Mouse (Mus musculus) layer of hippocampus, adult 8-10 months (tissue): Measurements from ENCODE around the gene Ano10. TPM values are rescaled to one million over a fixed set of nuclear protein-coding genes. Genes with fewer than 3 reads are reported as not detected.

Experiments
- DNase-seq, 2 experiments: peaks; one replicate each; pipeline ENCODE4 v3.0.0; 2022; ENCODE audit warnings: low spot score in 2 of 2
- total RNA-seq, 4 experiments: library from RNA; stranded (reverse); gene quantifications; 2 replicates each; pipeline ENCODE4 v1.2.4; 2022

The Ano10 gene
- total RNA-seq, 4 experiments from 2014 or later, result 20.0 to 29.5 (median 24.4) TPM

DNA sequence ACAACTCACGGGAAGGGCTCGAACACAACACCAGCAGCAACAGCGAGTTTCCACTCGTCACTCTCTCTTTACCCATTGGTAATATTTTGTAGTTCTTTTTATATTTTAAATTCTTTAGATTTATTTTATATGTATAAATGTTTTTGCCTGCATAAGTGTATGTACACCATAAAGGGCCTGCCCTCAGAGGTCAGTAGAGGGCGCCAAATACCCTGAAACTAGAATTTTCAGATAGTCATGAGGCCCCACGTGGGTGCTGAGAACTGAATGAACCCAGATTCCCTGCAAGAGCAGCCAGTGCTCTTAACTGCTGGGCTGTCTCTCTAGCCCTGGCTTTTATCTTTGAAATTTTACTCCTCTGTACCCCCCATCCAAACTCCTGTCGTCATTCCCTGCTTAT, 89.7 kb downstream of the Ano10 start:
- DNase-seq, result no peak

DNA sequence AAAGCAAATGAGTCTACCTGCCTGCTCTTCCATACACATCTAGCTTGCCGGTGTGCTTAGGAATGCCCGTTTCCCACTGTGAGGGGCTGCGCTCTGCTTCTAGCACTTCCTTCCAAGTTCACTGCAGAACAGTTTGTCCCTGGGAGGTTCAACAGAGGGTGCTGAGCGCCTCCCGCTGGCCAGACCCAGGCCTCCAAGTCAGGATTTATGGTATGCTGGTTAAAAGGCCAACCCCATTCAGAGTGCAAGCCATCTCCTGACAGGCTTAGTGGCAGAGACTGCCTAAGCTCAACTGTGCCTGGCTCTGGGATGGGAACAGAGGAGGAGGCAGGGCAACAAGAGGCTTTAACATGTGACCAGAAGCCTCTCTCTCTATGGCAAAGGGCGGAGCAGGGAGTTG, 95.0 kb downstream of the Ano10 start:
- DNase-seq, result peak in 1 of 2 experiments; percentile 40

DNA sequence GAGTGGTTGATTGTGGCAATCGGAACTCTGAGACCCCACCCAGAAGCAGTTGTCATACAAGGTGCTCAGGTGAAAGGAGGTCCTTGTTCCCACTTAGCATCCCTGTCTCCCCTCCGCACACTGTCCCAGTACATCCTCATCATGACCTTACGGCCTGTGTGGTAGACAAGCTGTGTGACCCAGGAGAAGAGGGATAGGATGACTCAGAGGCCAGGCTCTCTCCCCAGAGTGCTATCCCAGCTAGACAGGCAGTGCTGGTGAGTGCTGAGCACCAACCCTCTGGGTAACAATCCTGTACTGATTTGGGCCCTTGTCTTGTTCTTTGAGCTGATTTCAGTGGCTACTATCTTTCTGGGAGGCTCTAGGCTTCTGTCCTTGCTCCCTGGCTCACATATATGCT, 95.6 kb downstream of the Ano10 start:
- DNase-seq, result no peak

DNA sequence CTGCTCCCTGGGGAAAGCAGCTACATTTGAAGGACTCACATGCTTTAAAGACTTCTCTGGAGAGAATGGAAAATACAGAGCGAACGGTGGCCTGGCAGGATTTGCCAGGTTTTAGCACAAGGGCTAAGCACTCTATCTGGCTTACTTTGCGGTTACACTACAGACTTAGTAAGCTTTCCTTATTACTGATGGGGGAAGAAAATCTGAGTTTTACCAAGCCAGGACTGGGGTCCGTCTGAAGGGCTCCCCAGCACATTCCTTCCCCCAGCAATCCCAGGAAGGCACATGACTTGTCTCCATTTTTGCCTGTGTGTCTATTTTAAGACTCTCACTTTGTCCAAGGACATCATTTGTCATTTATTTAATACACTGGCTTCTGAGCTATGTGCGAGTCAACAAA, 97.2 kb downstream of the Ano10 start:
- DNase-seq, result no peak

DNA sequence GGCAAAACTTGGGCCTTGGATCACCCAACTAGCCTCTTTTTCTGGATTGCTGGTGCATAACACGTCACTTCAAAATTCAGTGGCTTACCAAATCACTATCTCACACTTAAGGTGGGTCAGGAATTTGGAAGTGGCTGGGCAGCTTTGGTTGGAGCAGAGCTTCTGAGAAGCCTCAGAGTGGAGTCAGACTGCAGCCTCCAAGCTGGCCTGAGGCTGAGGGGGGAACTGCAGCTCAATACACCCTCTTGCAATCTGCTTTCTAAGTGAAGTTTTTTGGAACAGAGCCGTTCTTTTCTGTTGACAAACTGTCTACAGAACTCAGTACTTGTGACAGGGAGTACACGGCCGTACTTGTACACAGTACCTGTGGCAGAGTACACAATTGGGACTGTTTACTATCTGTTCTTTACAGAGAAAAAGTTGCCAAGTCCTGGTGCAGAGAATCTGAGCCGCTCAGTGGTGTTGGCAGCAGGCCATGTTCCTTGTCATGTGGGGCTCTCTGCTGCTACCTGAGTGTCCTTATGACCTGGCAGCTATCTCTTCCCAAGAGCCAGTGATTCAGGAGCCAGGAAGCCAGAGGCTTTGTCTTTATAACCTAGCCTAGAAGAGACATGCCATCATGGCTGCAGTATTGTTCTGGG, 99.1 kb downstream of the Ano10 start:
- DNase-seq, result no peak

DNA sequence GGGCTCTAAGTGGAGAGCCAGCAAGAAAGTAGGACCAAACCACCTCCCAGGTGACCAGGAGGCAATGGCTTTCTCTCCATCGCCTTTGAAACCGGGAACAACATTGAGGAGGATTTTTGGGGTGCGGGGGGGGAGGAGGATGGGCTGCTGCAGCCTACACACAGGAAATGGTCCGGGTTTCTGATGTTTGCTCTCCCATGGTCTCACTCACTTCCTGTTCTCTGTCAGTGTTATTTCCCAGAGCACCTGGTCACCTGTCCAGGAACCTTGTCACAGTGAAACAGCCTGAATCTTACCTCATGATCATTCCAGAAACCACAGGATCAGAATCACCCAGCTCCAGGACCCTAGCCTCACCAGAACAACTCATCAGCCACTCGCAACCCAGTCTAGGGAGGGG, 100.4 kb downstream of the Ano10 start:
- DNase-seq, result no peak

DNA sequence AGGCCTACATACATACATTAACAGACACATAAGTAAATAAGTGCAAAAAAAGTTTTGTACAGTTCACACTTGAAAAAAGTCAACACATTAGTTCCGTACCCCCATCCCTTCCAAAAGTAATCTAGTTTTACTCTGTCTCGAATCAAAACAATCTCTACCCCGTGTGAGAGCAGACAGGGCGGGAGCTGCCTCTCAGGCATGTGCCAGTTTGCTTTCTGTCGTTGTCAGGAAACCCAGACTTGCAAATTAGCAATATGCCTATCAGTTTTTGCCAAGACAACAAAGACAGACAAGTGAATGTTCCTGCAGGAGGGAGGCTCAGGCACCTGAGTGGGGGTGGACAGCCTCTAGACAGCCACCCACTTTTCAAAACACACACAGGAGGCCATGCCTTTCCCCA, 100.9 kb downstream of the Ano10 start:
- DNase-seq, result no peak

DNA sequence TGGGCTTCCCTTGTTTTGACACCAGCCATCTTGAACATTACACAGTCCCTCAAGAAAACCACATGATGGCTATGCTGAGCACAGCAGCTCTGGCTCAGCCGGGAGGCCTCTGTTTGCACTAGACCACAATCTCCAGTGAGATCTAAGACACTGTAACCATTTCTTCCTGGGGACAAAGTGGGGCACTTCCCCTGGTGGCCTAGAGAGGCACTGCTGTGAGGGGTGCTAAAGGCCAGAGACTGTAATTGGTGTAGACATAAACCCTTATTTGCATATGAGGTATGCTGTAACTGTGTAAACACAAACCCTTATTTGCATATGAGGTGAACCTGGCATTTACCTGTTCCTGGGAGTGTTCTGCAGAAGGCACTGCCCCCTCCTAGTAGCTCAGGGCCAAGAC, 105.5 kb downstream of the Ano10 start:
- no peak for DNase-seq

DNA sequence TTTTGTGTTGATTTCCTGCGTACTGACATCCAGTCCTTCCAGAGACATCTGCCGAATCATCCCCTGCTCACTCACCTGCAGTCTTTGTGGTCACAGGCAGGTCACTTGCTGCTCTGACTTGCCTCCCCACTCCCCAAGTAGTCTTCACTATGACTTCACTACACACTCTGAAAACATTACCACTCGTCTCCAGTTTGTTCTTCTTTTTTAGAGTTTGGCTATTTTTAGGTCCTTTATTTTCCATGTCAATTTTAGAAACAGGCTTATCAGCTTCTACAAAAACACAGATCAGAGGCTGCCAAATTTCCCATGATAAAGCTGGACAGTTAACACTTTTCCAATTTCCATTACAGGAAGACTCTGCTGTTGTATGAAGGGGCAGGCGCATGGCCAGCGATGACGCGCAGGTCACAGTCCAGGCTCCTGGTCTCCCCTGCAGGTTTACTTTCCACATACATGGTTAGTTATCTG, 106.7 kb downstream of the Ano10 start:
- DNase-seq, result no peak

DNA sequence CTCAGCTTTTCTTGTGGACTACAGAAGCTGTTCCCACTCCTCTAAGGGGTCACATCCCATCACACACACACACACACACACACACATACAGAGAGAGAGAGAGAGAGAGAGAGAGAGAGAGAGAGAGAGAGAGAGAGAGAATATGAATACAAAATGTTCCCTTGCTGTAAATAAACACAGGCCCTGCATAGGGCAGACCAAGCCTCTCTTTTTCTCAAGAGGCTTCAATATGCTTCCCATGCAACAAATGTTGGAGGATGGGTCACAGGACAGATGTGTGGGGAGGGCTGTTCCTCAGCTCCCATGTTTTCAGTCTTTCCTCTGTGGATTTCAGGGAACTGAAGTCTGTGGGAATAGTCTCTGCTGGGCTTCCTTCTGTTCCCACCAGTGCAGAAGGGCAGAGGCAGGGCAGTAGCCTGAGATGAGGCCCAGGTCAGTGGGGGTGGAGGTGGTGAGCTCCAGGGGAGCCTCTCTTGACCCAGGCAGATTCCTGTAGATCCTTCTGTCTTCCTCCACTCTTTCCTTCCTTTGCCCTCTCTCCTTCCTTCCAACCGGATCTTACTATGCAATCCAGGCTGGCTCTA, 107.5 kb downstream of the Ano10 start:
- DNase-seq, result no peak

DNA sequence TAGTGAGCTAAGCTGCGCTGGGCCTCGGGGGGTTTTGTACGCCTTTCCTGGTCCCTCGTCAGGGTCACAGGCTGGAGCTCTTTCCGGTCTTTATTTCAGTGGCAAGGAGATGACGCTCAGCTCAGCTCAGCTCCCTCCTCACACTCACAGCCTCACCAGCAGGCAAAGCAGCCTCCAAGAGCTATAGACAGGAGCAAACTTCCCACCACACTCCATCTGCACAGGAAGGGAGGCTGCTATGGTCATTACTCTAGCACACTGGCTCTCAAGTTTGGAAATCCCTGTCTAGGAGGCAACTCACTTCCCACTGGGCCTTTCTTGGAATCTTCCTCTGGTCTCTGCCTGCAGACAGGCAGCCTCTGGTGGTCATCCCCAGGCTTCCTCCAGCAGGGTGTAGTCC, 108.3 kb downstream of the Ano10 start:
- DNase-seq, result no peak

DNA sequence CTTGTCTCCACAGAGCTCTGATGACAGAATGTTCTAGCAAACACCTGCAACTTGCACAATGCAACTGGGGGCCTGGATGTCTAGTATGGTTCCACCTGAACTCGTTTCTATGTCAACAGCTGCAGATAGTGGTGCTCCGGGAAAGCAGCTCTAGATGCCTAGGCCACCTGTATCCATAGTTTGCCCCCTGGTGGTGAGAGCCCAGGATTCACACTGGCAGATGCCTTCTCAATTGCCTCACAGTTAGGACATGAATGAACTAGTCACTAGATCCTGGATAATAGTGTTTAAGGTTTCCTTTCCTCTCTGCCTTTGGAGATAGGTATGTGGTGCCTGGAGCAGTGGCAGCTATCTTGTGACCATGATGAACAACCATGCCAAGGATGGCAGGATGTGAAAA, 109.2 kb downstream of the Ano10 start:
- peak; percentile 57 to 83 for DNase-seq

DNA sequence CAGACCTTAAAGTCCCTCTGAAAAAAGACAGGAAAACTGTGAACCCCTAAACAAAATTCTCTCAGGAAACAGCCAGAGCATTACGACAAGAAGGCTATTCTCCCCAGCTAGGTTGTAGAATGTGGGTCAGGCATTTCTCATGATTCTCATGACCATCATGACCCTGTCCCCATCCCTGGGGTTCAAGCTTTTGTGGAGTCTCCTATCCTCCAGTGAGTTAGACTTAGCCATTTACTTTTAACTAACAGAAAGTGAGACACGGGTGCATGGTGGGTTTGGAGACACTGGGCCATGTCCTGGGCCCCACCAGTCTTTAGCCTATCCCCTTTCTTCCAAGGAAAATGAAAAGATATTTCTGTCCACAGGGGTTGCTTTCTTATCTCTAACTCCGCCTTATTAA, 109.9 kb downstream of the Ano10 start:
- no peak for DNase-seq

DNA sequence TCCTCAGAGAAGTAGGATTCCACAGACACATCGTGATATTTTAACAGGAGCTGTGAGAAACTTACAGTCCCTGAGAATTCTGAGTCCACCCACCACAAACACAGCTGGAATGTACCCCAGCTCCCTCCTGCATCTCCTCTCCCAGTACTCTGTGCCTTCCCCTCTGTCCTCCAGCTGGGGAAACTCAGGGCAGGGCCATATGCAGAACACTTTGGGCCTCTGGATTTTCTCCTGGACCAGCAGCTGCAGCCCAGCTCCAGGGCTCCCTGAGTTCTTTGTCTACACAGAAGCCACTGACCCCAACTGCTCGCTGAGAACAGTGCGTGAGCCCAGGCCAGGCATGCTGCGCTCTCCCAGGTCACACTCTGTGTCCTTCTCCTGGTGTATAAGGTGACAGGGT, 111.1 kb downstream of the Ano10 start:
- DNase-seq, result no peak

DNA sequence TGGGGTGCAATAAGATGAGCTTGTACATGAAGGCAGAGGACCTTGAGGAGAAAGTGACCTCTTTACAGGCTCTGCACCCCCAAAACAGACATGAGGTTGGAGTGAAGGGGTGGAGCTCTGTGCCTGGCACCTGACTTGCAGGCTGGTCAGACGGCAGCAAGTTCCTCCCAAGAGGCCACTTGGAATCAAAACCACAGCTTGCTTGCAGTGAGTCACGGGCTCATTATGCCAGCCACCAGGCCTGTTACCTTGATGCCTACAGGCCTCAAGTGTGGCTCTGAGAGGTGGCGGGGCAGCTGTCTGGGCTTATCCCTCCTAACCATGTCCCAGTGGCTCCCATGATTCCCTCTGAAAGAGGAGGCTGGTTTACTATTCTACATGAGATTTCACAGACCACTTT, 114.1 kb downstream of the Ano10 start:
- DNase-seq, result no peak

DNA sequence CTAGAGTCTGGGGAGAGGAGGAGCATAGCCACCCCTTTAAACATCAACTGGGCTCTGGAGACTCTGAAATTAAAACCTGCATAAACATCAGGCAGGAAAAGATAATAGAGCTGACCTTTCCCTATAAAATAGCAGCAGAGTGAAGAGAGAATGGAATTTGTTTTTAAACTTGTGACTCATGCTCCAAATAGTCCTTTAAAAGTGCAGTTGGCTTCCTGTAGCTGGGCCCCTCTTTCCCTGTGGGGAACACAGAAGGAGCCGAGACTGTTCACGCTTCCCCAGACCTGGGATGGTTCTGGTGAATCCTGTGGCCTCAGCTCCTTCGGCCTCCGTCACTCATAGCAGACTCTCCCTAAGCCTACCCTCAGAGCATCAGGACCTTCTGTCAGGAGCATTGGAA, 115.8 kb downstream of the Ano10 start:
- DNase-seq, result no peak

DNA sequence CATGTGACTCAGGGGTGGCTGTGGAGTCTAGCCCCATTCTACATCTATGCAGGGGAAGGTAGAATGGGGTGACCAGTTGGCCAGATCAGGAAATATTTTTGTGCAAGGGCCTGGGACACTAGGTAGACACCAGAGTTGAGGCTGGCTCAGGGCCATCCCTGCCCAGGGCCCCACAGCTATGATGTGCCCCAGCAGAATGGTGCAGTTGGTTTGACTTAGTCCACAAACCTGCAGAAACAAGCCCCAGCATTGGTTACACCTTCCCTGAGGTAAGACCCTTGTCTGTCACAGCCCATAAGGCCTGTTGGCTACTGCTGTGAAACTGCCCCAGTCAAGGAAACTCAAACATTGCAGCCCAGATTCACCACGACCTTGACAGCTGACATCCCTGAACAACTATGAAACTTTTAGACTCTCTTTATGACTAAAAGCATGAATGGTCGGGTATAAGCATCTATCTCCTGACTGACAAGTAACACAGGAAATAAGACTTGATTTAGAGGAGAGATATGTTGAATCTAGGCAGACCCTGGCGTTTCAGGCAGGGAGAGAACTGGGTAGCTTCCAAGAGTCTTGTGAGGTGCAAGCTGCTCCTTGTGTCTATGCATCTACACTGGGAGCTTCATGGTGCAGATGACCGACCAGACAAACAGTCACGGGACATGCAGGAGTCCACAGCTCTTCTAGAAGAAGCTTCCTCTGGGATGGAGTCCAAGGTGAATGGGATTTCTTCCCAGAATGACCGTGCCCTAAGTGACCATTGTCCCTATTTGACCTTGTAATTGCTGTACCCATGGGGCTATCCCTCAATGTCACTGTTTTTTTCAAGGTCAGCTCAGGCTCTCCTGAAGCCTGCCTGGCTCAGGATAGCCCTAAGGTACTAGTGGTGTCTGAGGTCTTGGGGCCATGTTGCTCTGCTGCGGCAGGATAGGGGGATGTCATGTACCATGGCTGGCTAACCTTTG, 116.7 kb downstream of the Ano10 start:
- no peak for DNase-seq

DNA sequence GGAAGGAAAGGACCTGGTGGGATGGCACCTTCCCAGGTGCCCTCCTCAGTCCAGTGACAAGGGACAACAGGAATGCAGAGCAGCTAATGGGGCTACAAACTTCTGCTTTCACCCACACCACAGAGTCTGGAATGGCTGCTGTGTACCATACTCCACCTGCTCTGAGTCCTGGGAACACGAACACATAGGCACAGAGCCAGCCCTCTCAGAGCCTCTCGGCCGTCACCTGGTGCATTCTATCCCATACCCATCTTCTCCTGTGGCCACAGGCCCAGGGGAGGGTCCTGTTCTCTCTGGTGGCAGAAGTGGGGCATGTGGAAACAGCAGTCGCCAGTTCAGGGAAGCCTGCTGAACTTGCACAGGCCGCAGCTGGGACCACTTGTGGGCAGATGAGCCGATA, 119.5 kb downstream of the Ano10 start:
- no peak for DNase-seq

DNA sequence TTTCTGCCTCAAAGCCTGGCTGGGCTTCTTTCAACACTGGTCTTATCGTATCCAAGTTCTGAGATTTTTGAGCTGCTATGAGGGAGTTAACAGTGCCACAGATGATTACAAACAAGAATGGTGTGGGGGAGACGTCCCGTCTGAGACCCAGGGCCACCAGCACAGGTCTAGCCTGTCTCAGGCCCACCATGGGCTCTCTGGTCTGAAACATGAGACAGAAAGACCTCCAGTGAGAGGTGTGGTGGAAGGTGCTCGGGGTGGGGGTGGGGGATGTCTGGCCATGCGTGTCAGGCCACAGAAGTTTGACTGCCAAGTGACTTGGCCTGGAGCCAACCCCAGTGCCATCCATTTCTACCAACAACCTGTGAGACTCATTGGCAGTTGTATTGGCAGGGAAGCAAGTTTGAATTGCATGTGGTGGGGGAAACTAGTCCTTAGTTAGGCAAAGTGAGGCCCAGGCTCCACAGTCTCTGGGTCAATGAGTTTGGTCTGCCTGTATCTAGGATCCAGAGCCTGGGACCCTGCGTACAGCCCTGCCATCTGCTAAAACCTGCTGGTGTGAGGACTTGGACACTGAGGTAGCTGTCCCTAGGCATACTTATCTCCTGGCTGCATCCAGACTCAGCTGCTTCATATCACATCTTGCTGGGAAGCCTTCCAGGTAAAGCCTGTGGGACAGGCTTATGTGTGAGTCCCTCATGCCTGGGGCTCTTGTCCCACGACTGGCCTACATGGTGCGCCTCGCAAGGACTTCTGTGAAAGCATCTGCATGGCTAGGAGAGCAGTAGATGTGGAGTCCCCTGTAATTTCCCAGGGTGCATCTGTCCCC, 120.6 kb downstream of the Ano10 start:
- DNase-seq, result no peak

DNA sequence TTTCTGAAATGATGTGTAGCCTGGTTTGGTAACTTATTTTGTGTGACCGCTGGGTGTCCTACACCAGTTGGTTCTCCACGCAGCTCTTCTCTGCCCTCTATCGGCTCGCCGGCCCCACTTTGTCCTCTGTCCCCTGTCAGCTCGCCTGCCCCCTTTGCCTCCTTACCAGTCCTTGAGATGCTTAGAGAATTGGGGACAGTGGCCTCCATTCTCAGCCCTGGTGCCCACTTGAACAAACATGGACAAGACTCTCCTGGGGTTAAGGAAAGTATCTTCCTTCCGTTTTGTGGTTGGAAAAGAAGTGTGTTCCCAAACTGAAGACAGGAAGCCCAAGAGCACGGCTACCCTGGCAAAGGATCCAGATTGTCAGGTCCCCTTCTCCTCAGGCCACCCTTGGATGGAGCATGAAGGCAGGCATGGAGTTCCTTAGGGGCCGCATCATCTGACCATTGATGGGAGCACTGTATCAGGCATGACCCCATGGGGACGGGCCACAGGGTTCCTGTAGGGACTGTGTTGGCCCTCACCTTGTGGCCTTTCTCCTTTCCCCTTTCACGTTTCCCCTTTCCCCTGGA, 121.5 kb downstream of the Ano10 start:
- DNase-seq, result no peak

DNA sequence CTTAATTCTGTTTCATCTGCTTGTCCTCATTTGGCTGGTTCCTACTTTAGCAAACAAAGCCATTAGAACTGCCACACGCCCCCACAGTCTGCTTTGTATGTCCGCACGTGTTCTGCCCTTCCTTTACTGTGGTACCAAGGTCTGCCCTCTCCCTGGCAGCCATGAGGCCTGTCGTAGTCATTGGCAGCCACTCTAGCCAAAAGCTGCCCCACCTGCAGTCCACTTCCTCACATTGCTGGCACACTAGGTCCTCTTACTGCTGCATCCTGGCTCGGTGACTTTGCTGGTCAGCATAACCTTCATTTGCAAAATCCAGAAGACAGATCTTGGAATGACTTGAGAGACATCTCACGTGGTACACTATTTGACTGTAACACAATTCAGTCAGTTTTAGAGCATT, 124.3 kb downstream of the Ano10 start:
- DNase-seq, result no peak
